Mouse (Mus musculus) neural tube, embryonic 13.5 days (tissue): ENCODE results near the gene Cckbr. TPM values are rescaled to one million over a fixed set of nuclear protein-coding genes. Genes with fewer than 3 reads are reported as not detected.

Experiments
- ATAC-seq: fragments of 200-750 bp; cut with Nextera tagmentation; 2 replicates; pipeline ENCODE4 v1.8.0; 2017; ENCODE audit warnings: low read depth, mild to moderate bottlenecking, moderate TSS enrichment, moderate library complexity
- H3K27ac ChIP-seq: fragments of 300-500 bp; sonication (generic); replicated peaks from 2 replicates; pipeline ENCODE4 v1.5.1; 2015; ENCODE audit warnings: moderate library complexity, mild to moderate bottlenecking, inconsistent platforms
- H3K27me3 ChIP-seq: fragments of 300-500 bp; sonication (generic); 2 replicates; pipeline ENCODE4 v1.6.1; 2015; ENCODE audit warnings: mild to moderate bottlenecking, inconsistent platforms
- H3K36me3 ChIP-seq: fragments of 300-500 bp; sonication (generic); 2 replicates; pipeline ENCODE4 v1.6.1; 2015; ENCODE audit warnings: mild to moderate bottlenecking, inconsistent platforms
- H3K4me1 ChIP-seq: fragments of 300-500 bp; sonication (generic); replicated peaks from 2 replicates; pipeline ENCODE4 v1.6.1; 2015; ENCODE audit warnings: inconsistent platforms
- H3K4me2 ChIP-seq: fragments of 300-500 bp; sonication (generic); 2 replicates; pipeline ENCODE4 v1.6.1; 2015; ENCODE audit warnings: inconsistent platforms, mild to moderate bottlenecking, moderate library complexity
- H3K4me3 ChIP-seq: fragments of 300-500 bp; sonication (generic); 2 replicates; pipeline ENCODE4 v1.5.1; 2015; ENCODE audit warnings: mild to moderate bottlenecking, inconsistent platforms
- H3K9ac ChIP-seq: fragments of 300-500 bp; sonication (generic); 2 replicates; pipeline ENCODE4 v1.6.1; 2015; ENCODE audit warnings: moderate library complexity, mild to moderate bottlenecking, inconsistent platforms
- H3K9me3 ChIP-seq: fragments of 300-500 bp; sonication (generic); 2 replicates; pipeline ENCODE4 v1.6.1; 2016; ENCODE audit warnings: inconsistent platforms
- WGBS: fragments of 180-500 bp; shearing (Covaris S2); methylation state at CpG from one replicate; pipeline ENCODE4 v1.1.7; 2015; 5-methylcytosine and 5-hydroxymethylcytosine counted together
- polyA plus RNA-seq: library from polyadenylated mRNA; unstranded; fragments of >200 nt; fragmentation: Nextera tagmentation; extraction: Ambion mirVana; gene quantifications from 2 replicates; pipeline ENCODE4 v1.2.1, GENCODE M21; 2015

Cckbr gene
- polyA plus RNA-seq, 1 experiment from 2014 or later = 2.1 TPM

DNA sequence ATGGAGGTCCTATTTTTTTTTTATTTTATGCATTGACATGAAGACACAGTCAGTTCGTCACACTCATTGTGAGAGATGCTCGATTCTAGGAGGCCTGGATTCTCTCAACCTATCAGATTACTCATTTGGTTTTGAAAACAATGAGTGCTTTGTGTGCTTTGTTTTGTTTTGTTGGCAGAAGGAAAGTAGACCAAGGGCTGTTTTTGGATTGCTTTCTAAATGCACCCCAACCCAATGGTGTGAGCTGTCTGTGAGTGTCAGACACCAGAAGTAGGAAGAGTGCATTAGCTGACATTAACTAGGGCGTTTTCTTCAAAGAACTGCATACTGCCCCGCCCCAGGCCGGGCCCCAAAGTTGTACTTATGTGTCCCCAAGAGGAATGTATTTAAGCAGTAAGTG, 54.5 kb downstream of the Cckbr start:
- H3K9me3 ChIP-seq = no peaks in the 10 kb centered on the region
- H3K4me2 ChIP-seq = peak overlapping the region; percentile 87
- H3K27ac ChIP-seq = peak overlapping the region; percentile 49; the same call in 1 of the 2 replicates
- 43% methylated on average over 5 of the region's 5 CpGs for WGBS
- H3K27me3 ChIP-seq = 0 out of 2 replicates have a peak, but pooled peaks cover 11% of the 10 kb centered on the region
- no peak overlapping the region for H3K4me3 ChIP-seq
- no peak for ATAC-seq
- H3K36me3 ChIP-seq = no peaks in the 10 kb centered on the region
- peaks cover 38% of the 10 kb centered on the region for H3K4me1 ChIP-seq
- 0 out of 2 replicates have a peak overlapping the region, but pooled peaks have one; percentile 82 for H3K9ac ChIP-seq

DNA sequence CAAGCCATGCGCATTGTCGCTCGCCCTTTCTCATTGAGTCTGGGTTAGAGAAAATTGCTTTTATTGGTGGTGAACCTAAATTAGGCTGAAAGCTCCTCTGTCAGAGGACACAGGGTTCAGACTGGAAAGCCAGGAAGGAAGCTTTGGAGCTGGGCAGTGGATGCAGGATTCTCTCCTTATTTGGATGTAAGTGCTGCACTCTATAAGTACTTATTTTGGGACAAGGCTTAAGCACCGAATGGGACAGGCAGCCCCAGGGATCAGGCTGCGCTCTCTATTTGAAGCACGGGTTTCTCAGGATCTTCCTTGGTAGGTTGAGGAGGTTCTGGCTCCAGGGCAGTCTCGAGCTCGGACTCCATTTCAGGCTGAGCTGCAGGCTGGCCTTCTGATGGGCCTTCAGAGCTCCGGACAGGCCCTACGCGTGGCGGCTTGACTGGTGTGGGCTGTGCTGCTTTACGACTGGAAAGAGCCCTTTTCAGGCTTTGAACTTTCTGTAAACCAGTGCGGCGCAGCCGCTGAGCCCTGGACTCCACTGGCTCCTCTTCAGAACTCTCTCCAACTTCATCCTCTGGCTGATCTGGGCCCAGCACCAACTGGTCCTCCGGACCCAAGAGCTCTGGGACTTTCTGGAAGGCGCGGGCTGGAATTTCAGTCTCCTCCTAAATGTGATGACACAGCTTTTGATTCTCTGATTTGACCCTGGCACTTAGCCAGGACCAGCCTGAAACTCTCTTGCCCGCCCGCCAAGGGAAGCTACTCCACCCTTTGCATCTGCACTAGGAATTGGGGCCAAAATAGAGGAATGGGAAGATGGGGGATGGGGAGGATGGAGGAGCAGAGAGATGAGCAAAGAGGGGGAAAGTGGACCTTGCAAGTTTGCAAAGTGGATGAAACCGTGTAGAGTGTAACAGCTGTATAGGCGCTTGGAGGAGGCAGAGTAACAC, 55.3 kb downstream of the Cckbr start:
- Histone ChIP-seq H3K4me2 (peak overlapping the region; percentile 87), H3K36me3 (no peaks in the 10 kb centered on the region), H3K27me3 (0 out of 2 replicates have a peak, but pooled peaks cover 11% of the 10 kb centered on the region), H3K4me3 (peak overlapping the region; percentile 48), H3K9me3 (no peaks in the 10 kb centered on the region), H3K27ac (peak overlapping the region; percentile 80), H3K9ac (peak overlapping the region; percentile 82), H3K4me1 (peaks cover 38% of the 10 kb centered on the region)
- no peak; the same call in 1 of the 2 replicates for ATAC-seq
- 57% methylated on average over 23 of the region's 23 CpGs for WGBS

DNA sequence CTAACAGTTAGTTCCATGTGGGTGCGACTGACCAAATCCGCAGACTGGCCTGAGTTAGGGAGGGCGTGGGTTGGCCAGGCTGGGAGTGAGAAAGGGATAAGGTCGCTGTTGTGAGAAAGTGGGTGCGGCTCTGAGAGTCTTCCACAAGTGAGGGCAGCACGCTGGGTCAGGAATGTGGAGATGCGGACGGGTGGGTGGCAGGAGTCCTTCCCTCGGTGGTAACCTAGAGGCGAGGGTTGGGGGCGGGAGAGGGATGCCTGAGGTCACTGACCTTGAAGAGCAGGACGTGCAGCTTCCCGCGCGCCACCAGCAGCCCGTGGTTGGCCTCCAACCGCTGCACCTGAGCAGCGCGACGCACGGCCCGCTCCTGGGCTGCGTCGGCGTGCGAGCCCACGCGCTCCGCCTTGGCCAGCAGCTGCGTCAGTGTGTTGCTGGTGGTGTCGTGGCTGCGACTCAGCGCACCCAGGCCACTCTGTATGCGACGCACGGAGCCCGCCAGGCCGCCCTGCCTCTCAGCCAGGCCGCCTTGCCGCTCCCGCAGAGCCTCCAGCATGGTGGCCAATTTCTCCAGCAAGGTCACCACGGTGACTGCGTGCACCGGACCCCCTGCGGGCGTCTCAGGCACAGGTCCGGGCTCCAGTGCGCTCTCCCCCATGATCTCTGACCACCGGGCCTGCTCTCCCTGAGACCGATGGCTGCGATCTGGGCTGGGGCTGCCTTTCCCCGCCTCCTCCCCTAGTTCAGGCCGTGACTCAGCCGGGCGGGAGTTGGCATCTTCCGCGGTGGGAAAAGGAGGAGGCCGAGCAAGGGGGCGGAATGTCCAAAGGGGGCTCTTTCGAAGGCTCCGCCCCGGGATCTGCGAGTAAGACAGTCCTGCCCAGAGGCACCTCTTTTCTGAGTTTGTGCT, 56.2 kb downstream of the Cckbr start, which contains the start of gene Cavin3:
TSS of gene Cavin3 (minus strand) at position 796 of the 907 bp plus-strand sequence.
- Histone ChIP-seq H3K4me3 (peak within 1 kb of the TSS; percentile 48), H3K9me3 (no peaks in the 10 kb centered on the region), H3K27me3 (0 out of 2 replicates have a peak, but pooled peaks cover 11% of the 10 kb centered on the region), H3K36me3 (no peaks in the 10 kb centered on the region), H3K27ac (peak within 1 kb of the TSS; percentile 80), H3K4me1 (peaks cover 38% of the 10 kb centered on the region), H3K9ac (peak within 1 kb of the TSS; percentile 82), H3K4me2 (peak within 1 kb of the TSS; percentile 87)
- peak; percentile 93 for ATAC-seq
- 3% methylated on average over 63 of the region's 63 CpGs for WGBS

DNA sequence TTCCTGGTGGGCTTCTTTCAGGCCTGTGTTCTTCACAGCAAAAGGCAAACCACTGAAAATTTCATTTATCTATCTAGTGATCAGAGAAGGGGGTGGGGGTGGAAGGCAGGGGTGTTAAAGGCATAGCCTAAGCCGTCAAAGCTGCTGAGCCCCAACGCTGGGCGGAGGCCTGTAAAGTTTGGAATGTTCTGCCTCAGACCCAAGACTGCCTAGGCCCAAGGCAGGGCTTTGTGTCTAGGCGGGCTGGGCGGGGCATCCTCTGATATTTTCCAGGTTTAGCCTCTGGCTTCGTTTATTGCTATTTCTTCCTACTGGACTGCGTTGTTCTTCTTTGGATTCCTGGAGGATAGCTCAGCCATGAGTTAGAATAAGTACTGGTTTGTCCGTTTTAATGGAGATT, 56.9 kb downstream of the Cckbr start:
- Histone ChIP-seq H3K4me2 (peak overlapping the region; percentile 87), H3K27ac (peak overlapping the region; percentile 80), H3K9ac (peak overlapping the region; percentile 82), H3K4me1 (peaks cover 34% of the 10 kb centered on the region), H3K36me3 (no peaks in the 10 kb centered on the region), H3K9me3 (no peaks in the 10 kb centered on the region), H3K27me3 (0 out of 2 replicates have a peak, but pooled peaks cover 11% of the 10 kb centered on the region), H3K4me3 (peak overlapping the region; percentile 48)
- WGBS = 50% methylated on average over 8 of the region's 8 CpGs
- ATAC-seq = peak; percentile 28; the same call in 1 of the 2 replicates

DNA sequence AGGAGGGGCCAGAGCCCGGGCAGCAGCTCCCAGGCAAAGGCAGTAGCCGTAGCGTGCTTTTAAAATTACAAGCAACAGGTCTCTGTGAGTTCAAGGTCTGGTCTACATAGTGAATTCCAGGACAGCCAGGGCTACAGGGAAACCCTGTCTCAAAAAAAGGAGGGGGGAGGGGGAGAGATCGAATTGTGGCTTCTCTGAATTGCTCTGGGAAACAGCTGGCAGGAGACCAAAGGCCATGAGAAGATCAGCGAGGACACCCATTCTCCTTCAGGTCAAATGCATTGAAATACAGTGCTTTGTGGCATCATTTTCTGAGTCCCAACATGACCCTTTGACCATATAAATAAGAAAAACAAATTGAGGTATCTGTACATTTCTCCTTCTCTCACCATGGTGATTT, 59.5 kb downstream of the Cckbr start:
- H3K36me3 ChIP-seq = no peaks in the 10 kb centered on the region
- H3K4me2 ChIP-seq = no peak overlapping the region
- no peak overlapping the region for H3K27ac ChIP-seq
- no peaks in the 10 kb centered on the region for H3K9me3 ChIP-seq
- no peak for ATAC-seq
- H3K27me3 ChIP-seq = 0 out of 2 replicates have a peak, but pooled peaks cover 11% of the 10 kb centered on the region
- H3K4me1 ChIP-seq = peaks cover 27% of the 10 kb centered on the region
- 66% methylated on average over 5 of the region's 5 CpGs for WGBS
- H3K9ac ChIP-seq = no peak overlapping the region
- H3K4me3 ChIP-seq = no peak overlapping the region

DNA sequence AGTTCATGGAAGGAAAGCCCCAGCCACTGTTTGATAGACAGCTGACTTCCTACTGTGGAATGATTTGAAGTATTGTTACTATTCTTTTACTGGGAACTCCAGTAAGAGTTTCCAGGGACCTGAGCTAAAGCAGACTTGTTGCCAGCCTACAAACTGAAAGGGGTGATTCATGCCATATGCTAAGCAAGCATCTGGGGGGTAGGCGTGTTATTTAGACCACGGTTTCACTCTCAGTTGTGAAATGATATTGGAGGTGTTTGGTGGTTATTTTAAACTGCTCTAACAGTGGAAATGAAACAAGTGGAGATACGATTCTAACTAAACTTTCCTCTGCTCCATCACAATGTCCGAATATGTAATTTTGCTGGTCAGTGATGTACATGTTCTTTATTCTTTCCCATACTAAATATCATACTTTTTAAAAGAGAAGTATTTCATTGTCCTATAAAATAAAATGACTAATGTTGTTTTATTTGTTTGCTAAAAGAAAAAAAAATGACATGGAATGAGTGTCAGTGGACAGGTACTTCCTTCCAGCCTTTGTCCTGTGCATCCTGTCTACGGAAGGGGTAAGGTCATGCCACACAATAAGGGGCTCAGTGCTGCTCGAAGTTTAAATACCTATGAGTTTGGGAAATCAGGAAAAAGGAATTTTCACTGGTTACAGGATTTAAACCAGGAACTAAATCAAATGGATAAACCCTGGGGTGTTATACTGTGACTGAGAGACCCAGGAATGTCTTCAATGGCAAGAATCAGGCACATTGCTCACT, 61.8 kb downstream of the Cckbr start:
- H3K27ac ChIP-seq = no peak overlapping the region

DNA sequence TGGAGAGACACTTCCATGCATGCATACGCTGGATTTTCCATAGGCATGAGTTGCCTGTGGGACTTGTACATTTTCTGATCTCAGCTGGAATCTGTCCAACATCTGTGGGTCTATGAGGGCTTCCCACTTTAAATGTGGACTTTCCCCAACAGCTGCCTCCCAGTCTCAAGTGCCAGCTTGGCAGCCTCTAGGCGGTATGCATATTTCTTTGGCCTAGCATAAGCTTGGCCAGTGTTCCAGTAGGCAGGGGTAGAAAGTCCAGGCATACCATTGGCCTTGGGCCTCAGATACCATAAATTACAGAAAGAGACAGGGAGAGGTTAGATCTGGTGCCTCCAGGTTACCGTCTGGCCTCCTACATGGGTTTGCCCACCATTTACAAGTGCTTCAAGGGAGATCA, 72.3 kb downstream of the Cckbr start:
- Histone ChIP-seq H3K9ac (no peak overlapping the region), H3K27ac (no peak overlapping the region), H3K4me2 (no peak overlapping the region), H3K9me3 (no peaks in the 10 kb centered on the region), H3K4me1 (no peaks in the 10 kb centered on the region), H3K36me3 (no peaks in the 10 kb centered on the region), H3K27me3 (no peaks in the 10 kb centered on the region), H3K4me3 (no peak overlapping the region)
- ATAC-seq = no peak
- 94% methylated on average over 3 of the region's 3 CpGs for WGBS

More for the DNA sequence above, 61.8 kb downstream of the Cckbr start:
- no peaks in the 10 kb centered on the region for H3K27me3 ChIP-seq
- no peaks in the 10 kb centered on the region for H3K9me3 ChIP-seq
- peaks cover 5% of the 10 kb centered on the region for H3K4me1 ChIP-seq
- no peak overlapping the region for H3K4me2 ChIP-seq
- H3K4me3 ChIP-seq = no peak overlapping the region
- WGBS = 82% methylated on average over 6 of the region's 6 CpGs
- H3K36me3 ChIP-seq = no peaks in the 10 kb centered on the region
- H3K9ac ChIP-seq = no peak overlapping the region
- no peak for ATAC-seq

DNA sequence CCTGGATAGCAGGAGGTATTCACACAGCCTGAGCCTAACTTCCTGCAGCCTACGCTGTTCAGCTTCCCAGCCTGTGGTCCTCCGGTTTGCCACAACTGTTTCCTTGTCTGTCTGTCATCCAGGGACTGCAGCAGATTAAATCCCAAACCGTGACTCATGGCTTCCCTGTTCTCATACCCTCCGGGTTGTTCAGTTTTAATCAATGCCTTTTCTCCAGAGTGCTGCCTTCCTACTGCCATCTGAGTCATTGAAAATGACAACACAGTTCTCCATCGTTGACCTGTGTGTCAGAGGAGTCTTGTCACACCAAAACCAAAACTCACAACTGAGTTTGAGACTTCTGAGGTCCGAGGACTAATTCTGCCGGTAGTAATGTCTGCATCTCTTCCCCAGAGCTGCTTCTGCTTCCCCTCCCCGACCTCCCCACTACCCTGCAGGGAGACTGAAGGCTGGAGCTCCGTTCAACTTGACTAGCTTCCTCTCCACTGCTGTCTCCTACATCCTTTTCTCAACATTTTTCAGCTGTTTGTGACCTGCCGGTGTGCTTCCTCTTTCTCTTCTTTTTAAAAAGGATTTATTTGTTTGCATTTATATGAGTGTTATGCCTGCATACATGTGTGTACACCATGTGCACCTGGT, 73.4 kb downstream of the Cckbr start:
- no peaks in the 10 kb centered on the region for H3K27me3 ChIP-seq
- no peaks in the 10 kb centered on the region for H3K9me3 ChIP-seq
- no peak overlapping the region for H3K9ac ChIP-seq
- H3K4me2 ChIP-seq = no peak overlapping the region
- H3K4me1 ChIP-seq = no peaks in the 10 kb centered on the region
- H3K36me3 ChIP-seq = no peaks in the 10 kb centered on the region
- WGBS = 69% methylated on average over 10 of the region's 10 CpGs
- ATAC-seq = no peak
- H3K27ac ChIP-seq = no peak overlapping the region
- no peak overlapping the region for H3K4me3 ChIP-seq

DNA sequence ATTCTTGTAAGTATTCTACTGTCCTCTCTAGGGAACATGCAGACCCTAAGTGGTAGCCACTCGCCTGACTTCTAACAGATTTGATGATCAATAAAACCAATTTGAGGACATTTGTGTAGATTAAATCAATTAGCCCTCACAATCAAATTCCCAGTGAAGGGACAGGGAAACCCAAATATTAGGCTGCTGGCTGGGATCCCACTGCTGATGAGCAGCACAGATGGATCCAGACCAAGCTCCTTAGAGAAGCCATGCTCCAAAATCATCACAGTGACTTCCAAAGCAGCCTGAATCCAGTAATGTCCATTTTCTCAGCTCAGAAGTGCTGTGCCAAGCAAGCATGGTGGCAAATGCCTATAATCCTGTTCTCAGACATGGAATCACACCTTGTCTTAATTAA, 74.1 kb downstream of the Cckbr start:
- 73% methylated on average over 1 of the region's 1 CpGs for WGBS
- H3K36me3 ChIP-seq = no peaks in the 10 kb centered on the region
- H3K27ac ChIP-seq = no peak overlapping the region
- no peaks in the 10 kb centered on the region for H3K4me1 ChIP-seq
- no peaks in the 10 kb centered on the region for H3K27me3 ChIP-seq
- no peak overlapping the region for H3K9ac ChIP-seq
- no peak overlapping the region for H3K4me2 ChIP-seq
- no peak overlapping the region for H3K4me3 ChIP-seq
- no peaks in the 10 kb centered on the region for H3K9me3 ChIP-seq
- ATAC-seq = no peak

DNA sequence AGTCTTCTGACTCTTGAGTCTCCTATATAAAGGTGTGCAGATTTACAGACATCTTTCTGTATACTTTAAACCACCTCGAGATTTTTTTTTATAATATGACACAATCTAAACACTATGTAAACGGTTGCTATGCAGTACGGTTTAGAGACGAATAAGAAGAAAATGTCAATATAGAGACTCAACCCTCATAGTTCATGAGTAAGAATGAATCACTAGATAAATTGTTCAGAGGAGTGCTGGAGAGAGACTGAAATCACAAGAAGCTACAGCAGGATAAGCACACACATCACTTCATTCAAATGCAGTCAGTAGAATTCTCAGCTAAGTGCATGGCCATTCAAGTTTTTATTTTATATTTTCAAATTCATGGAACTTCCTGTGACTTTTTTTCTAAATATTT, 76.5 kb downstream of the Cckbr start:
- ATAC-seq = no peak
- Histone ChIP-seq H3K9me3 (no peaks in the 10 kb centered on the region), H3K9ac (no peak overlapping the region), H3K4me1 (no peaks in the 10 kb centered on the region), H3K4me2 (no peak overlapping the region), H3K36me3 (no peaks in the 10 kb centered on the region), H3K27ac (no peak overlapping the region), H3K4me3 (no peak overlapping the region), H3K27me3 (no peaks in the 10 kb centered on the region)
- 93% methylated on average over 4 of the region's 4 CpGs for WGBS

DNA sequence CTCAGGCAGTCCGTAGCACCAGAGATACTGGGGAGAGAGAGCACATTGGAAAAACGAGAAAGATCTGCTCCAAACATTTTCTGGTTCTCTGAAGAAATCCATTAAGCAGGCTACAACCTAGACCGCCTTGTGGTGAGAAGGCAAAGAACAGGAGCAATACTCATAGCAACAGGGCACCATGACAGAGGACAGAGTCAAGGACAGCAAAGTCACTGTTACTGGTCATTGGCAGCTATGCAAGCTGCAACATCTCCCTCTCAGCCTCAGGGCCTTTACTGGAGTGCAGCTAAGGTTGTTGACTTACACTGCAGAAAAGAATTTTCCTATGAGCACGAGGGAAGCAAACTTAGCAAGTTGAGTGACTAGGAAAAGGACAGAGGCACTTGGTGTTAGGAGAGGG, 81.7 kb downstream of the Cckbr start:
- no peak overlapping the region for H3K27ac ChIP-seq
- no peaks in the 10 kb centered on the region for H3K4me1 ChIP-seq
- H3K27me3 ChIP-seq = no peaks in the 10 kb centered on the region
- H3K36me3 ChIP-seq = no peaks in the 10 kb centered on the region
- H3K4me3 ChIP-seq = no peak overlapping the region
- no peaks in the 10 kb centered on the region for H3K9me3 ChIP-seq
- H3K4me2 ChIP-seq = no peak overlapping the region
- H3K9ac ChIP-seq = no peak overlapping the region
- 85% methylated on average over 4 of the region's 4 CpGs for WGBS
- ATAC-seq = no peak
